Mouse (Mus musculus) liver, embryonic 16.5 days (tissue): ENCODE measurements around the gene Gnai3. TPM values are rescaled to one million over a fixed set of nuclear protein-coding genes. Genes with fewer than 3 reads are reported as not detected.
A peak's percentile ranks its signal among the peaks of the same experiment; 100 is the strongest.

ENCODE experiments used
- ATAC-seq: fragments of 200-750 bp; cut with Nextera tagmentation; 2 replicates; pipeline ENCODE4 v1.8.0; 2017; ENCODE audit warnings: low read depth, mild to moderate bottlenecking, moderate number of reproducible peaks, moderate library complexity
- H3K27ac ChIP-seq: fragments of 300-500 bp; sonication (generic); 2 replicates; pipeline ENCODE4 v1.5.1; 2014; ENCODE audit warnings: mild to moderate bottlenecking, low read length
- H3K27me3 ChIP-seq: fragments of 300-500 bp; sonication (generic); 2 replicates; pipeline ENCODE4 v1.6.1; 2014; ENCODE audit warnings: low read depth, low read length, mixed read lengths; ENCODE audit not compliant: control insufficient read depth, insufficient read depth
- H3K36me3 ChIP-seq: fragments of 300-500 bp; sonication (generic); 2 replicates; pipeline ENCODE4 v1.6.1; 2014; ENCODE audit warnings: mild to moderate bottlenecking; ENCODE audit not compliant: control insufficient read depth, insufficient read depth
- H3K4me1 ChIP-seq: fragments of 300-500 bp; sonication (generic); 2 replicates; pipeline ENCODE4 v1.6.1; 2014; ENCODE audit warnings: low read depth, low read length, mixed read lengths; ENCODE audit not compliant: control insufficient read depth
- H3K4me2 ChIP-seq: fragments of 300-500 bp; sonication (generic); 2 replicates; pipeline ENCODE4 v1.6.1; 2014; ENCODE audit warnings: low read depth, low read length, mixed read lengths
- H3K4me3 ChIP-seq: fragments of 300-500 bp; sonication (generic); 2 replicates; pipeline ENCODE4 v1.5.1; 2014; ENCODE audit warnings: low read depth, mild to moderate bottlenecking, low read length
- H3K9ac ChIP-seq: fragments of 300-500 bp; sonication (generic); 2 replicates; pipeline ENCODE4 v1.6.1; 2014; ENCODE audit warnings: low read depth, low read length
- H3K9me3 ChIP-seq: fragments of 300-500 bp; sonication (generic); replicated peaks from 2 replicates; pipeline ENCODE4 v1.6.1; 2016; ENCODE audit warnings: low read length; ENCODE audit not compliant: control insufficient read depth
- WGBS: fragments of 180-500 bp; shearing (Covaris S2); extraction: QIAGEN DNeasy Blood & Tissue Kit; methylation state at CpG from one replicate; pipeline ENCODE4 v1.1.7; 2014; ENCODE audit not compliant: insufficient replicate concordance; 5-methylcytosine and 5-hydroxymethylcytosine counted together
- polyA plus RNA-seq: library from polyadenylated mRNA; unstranded; fragments of >200 nt; fragmentation: Nextera tagmentation; extraction: Ambion mirVana; gene quantifications from 2 replicates; pipeline ENCODE4 v1.2.1, GENCODE M21; 2015

Gene Gnai3
- polyA plus RNA-seq, 1 experiment from 2014 or later = 69.9 TPM

DNA sequence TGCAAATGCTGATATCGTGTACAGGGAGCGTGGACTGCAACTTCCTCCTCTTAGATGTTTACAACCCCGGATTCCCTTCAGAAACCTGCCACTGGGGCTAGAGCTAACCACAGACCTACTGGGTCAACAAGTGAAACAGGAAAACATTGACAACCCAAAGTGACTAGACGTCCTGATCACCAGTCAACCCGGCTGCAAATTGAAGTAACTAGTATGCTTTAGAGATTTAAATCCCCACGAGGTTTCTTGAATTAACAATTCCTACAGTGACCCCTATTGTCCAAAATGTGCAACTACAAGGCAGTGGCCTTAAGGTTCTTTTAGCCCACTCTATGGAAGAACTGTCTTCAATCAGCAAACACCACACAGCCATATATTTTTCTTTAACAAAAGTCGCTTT lies 84.5 kb downstream of the Gnai3 start:
- no peaks in the 10 kb centered on the region for H3K9me3 ChIP-seq
- H3K36me3 ChIP-seq = no peaks in the 10 kb centered on the region
- H3K4me3 ChIP-seq = no peak overlapping the region
- H3K4me2 ChIP-seq = peak overlapping the region; percentile 22; the same call in 1 of the 2 replicates
- no peaks in the 10 kb centered on the region for H3K27me3 ChIP-seq
- peaks cover 2% of the 10 kb centered on the region; the same call in 1 of the 2 replicates for H3K4me1 ChIP-seq
- H3K27ac ChIP-seq = no peak overlapping the region
- 6% methylated on average over 7 of the region's 7 CpGs for WGBS
- H3K9ac ChIP-seq = no peak overlapping the region
- peak; percentile 10; the same call in 1 of the 2 replicates for ATAC-seq

Other genes starting within 250 kb of the Gnai3 start
- gene Gstm7, start 214.3 kb downstream of the Gnai3 start, polyA plus RNA-seq = 40.3 and 52.6 TPM in 2 replicates
- gene Gstm6, start 202.4 kb downstream of the Gnai3 start, polyA plus RNA-seq = 19.1 and 21.3 TPM in 2 replicates
- gene Gstm3, start 176.9 kb downstream of the Gnai3 start, polyA plus RNA-seq = 13.9 and 16.3 TPM in 2 replicates
- 6.9 and 10.4 TPM in 2 replicates for gene Gstm2, start 159.7 kb downstream of the Gnai3 start, polyA plus RNA-seq
- gene Gstm1, start 128.2 kb downstream of the Gnai3 start, polyA plus RNA-seq = 376 and 435 TPM in 2 replicates
- gene Gstm4, start 101.3 kb downstream of the Gnai3 start, polyA plus RNA-seq = 16.8 and 17.0 TPM in 2 replicates
- 76.4 and 79.6 TPM in 2 replicates for gene Ampd2, start 59.5 kb downstream of the Gnai3 start, polyA plus RNA-seq
- 3.8 and 4.1 TPM in 2 replicates for gene Gnat2, start 53.4 kb downstream of the Gnai3 start, polyA plus RNA-seq
- 0.02 TPM in 1 of 2 replicates, not detected in the other for gene Gpr61, start 8.7 kb upstream of the Gnai3 start, polyA plus RNA-seq
- 0.61 and 0.64 TPM in 2 replicates for gene Amigo1, start 40.2 kb upstream of the Gnai3 start, polyA plus RNA-seq
- gene Cyb561d1, start 55.1 kb upstream of the Gnai3 start, polyA plus RNA-seq = 1.9 TPM in 2 replicates
- gene Atxn7l2, start 64.8 kb upstream of the Gnai3 start, polyA plus RNA-seq = 2.0 and 2.1 TPM in 2 replicates
- gene Sypl2, start 80.5 kb upstream of the Gnai3 start, polyA plus RNA-seq = 0.20 and 0.71 TPM in 2 replicates
- gene Psma5, start 110.8 kb upstream of the Gnai3 start, polyA plus RNA-seq = 126 and 136 TPM in 2 replicates
- 1.8 and 2.5 TPM in 2 replicates for gene Sort1, start 137.9 kb upstream of the Gnai3 start, polyA plus RNA-seq
- 0.71 and 1.0 TPM in 2 replicates for gene Mybphl, start 218.8 kb upstream of the Gnai3 start, polyA plus RNA-seq
- gene Psrc1, start 237.7 kb upstream of the Gnai3 start, polyA plus RNA-seq = 12.0 and 12.1 TPM in 2 replicates